Mouse (Mus musculus): Measurements from ENCODE around the gene B3gnt7.
"Not testable (repeated sequence)": the region's sequence is repeated elsewhere in the genome, so short reads cannot be mapped to it uniquely, and the experiment has no call there.

Gene B3gnt7

DNA sequence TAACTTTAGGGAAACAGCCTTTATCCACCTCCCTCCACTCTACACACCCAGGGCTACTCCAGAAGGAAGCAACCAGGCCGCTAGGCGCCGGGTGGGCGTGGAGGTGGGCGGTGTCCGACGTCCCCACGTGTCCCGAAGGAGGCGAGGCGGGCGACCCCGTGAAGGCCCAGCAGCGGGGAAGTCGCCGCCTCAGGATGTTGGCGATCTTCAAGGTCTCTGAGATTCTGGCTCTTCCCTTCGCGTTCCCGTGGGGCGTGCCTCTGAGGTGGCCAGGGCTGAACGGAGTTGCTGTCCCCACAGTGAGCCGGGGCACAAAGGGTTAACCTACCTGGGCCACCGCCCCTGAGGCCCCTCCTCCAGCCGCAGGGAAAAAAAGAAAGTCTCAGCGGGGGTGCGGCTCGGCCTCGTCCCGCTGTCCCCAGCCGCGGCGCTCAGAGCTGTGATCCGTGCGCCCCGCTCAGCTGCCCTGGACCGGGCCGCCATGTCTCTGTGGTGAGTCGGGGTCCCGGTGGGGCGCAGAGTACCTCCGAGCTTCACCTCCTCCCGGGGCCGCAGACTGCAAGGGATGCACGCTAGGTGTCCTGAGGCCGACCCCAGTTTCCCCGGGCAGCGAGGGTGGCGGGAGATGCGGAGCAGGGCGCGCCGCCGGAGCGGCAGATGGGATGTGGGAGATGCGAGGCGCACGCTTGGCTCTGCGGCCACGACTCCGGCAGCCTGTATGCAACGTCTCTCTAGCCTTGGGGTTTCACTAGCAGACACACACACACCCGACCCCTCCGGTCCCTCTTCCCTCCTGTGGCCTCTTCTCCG, 636 bp downstream of the B3gnt7 start:
- DNase-seq, result peak; percentile 22 to 52

DNA sequence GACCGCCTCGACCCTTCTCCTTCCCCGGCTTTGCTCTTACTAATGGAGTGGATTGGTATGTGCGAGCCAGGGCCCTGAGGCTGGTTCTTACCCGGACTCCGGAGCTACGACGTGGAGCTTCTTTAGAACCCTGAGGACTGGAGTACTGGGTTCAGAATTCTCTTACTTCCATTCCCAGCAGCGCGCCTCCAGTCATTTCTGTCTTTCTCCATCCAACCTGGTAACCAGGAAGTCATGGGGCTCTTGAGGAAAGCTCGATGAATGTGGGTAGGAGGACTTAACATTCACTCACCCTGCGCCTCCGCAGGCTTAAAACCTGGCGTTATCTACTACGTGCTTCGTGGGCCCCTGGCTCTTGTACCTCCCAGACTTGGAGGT, 1.2 kb downstream of the B3gnt7 start:
- no peak for DNase-seq

DNA sequence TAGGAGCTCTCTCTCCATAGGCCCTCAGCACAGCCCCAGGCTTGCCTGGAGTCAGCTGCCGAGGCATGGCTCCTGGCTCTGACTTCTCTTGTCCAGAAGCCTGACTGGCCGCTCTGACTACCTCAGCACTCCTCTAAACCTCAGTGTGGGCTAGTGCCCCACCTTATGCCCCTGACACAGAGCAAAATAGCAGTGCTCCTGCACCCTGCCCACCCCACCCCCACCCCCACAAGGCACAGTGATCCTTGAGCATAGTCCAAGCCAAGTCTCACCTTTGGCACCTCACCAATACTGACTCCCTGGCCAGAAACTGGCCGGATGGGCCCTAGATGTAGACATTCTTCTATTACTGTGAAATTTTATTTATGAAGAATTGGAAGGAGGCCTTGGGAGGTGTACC, 4.1 kb downstream of the B3gnt7 start:
- DNase-seq, result no peak

DNA sequence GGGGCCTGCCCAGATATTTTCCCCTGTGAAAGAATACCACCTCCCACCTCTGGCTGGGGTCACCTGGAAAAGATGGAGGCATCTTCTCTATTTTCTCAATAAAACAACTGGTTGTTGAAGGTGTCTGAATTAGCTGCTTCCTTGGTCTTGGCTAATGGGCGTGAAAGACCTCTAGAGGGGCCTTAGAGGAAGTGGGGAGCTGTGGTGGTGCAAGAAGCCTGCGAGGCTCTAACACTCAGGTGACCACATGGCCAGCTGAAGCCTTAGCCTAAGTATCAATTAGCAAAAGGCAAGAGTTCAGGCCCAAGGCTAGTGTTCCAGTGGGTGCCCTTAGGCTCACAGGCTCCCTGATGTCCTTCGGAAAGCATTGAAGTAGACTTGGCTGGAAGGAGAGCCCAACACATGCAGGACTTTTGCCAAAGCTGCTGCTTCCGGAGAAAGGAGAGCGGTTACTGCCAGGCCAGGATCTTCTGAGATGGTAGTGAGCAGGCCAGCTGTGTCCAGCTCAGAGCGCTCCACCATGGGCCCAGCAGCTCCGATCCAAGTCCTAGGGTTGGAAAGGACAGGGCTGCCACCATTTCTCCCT, 4.6 kb downstream of the B3gnt7 start:
- DNase-seq, result no peak

DNA sequence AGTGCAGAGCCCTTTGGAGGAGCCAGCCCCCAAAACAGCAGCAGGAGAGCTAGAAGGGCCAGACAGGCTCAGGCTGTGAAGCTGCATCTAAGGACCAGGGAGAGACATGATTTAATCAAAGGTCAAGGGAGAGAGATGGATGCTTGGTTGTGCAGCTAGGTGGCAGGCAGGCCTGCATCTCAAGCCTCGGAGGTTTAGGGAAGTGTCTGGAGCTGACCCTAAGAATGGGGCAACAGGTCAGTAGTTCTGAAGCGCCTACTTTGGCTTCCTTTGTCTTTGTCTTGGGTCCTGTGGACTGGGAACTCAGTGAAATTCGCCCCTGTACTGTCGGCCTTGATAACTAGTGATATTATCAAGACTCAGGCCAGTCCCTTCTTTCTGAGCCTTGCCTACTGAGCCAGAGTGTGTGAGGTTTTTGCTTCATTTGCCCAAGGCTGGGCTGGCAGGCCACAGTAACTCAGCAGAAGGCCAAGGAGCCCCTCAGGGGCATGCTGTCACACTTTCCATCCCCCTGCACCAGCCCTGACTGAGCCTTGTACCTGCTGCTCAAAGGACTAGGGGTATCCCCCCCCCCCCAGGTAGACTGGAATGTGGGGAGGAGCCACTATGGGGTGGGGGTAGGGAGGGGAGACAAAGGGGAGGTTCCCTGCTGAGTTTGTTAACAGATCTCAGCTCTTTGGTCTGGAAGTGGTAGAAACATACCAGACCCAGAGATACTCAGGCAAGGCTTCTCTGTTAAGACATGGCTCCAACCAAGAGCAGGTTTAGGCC, 5.4 kb downstream of the B3gnt7 start:
- no peak for DNase-seq

DNA sequence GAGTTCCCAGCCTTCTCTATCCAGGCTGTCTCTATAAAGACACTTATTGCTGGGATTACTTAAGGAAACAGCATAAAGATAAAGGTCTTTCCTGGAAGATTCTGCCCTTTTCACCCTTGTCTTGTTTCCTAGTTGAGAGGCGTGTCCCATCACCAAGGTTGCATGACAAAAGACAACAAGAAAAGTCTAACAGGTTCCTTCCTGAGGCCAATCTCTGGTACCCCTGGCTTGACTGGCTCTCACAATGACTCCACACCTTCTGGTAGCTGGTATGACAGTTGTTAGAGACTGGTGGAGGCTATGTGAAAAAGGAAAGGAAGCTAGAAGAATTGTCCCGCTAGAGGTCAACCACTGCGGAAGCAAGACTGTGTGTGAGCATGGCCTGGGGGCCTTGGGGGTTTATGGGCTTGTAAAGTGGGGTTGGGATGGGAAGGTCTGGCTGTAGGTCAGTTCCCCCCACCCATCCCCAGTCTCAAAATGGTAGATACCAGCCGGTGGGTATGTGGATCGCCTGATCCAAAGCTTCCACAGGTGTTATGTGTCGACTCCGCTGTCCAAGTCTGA, 6.7 kb downstream of the B3gnt7 start:
- DNase-seq, result no peak

DNA sequence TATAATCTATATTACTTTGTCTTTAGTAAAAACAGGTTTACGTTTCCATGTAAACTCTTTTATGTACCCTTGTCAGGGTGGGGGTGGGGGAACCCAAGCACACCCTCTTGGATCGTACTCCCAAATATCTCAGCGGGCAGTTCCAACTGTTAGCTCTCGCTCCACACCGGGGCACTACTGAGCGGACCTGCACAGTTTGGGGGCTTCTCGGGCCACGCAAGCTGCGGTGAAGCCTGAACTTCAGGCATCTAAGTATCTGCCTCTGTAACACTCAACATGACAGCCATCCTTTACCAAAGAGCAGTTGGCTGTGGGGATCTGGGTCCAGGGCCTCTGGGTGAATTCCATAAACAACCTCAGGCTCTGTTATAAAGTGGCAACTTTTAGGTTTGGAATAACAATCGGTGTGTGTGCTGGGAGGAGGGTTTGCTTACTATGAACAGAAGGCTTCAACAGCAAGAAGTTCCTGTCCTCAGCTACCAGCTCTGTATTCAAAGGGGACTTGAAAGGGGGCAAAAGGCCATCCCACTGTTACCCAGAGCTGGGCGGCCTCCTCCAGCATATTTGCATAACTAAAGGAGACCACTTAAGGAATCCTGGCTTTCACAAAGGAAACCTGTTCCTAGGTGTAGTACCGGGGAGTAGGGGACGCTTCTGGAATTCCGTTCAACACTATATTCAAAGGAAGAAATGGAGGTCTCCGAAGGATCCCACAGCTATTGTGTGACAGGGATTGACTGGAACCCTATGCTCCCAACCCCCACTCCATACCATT, 8.1 kb downstream of the B3gnt7 start:
- DNase-seq, result no peak

DNA sequence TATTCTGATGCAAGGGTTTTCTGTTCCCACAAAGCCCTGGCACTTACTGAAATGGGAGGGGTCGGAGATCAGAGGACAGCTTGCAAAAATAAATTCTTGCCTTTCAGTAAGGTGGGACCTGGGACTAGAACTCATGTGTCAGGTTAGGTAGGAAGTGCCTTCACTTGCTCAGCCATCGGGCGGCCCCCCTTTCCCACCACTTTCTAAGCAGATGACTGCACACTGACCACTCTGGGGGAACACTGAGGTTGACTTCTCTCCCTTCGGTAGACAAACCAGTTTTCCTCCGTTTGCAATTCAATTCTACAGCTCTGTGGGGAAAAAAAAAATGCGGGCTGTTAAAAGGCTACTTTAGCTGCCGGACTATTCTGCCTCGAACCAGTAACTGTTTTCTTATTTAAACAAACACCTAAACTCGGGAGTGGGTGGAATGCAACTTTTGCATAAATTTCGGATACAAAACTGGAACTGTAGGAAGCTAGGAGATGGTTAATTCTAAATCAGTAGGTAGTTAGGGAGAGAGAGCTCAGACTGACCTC, 8.9 kb downstream of the B3gnt7 start:
- no peak for DNase-seq

DNA sequence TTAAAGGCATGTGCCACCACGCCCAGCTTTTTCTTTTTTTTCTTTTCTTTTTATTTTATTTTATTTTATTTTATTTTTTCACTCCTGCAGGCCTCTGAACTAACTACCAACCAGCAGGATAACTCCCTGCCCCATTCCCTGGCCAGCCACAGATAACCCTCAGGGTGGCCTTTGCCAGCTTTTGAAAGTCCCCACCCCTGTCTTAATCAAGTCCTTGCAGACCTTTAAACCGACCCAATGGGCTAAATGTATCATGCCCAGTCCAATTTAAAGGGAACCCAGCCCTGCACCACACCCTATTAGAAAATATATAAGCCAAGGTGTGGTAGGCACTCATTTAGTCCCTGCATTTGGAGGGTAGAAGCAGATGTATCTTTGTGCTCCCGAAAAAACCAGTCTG, 9.6 kb downstream of the B3gnt7 start:
- no peak for DNase-seq

DNA sequence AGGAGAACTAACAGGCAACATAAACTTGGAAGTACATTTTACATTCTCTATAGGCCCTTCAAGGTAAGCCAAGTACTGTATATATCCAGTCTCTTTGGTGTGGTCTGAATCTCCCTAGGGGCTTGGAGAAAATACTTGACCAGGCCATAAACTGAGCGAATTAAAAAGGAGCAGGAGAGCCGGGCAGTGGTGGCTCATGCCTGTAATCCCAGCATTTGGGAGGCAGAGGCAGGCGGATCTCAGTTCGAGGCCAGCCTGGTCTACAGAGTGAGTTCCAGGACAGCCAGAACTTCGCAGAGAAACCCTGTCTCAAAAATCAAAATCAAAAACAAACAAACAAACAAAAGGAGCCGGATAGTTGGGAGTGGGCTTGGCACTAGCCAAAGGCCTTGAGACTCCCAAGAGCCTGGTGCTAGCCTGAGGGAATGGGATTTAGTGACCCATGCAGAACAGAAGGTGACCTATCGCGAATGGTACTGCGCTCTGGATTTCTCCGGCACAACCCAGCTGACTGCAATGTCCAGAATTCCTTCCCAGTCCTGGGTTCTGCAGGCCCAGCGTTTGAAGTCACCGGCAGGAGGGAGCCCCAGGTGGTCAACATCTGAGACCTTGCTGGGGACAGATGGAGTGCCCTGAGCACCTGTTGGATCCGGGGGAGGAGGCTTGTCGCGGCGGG, 10.6 kb downstream of the B3gnt7 start:
- no peak for DNase-seq

DNA sequence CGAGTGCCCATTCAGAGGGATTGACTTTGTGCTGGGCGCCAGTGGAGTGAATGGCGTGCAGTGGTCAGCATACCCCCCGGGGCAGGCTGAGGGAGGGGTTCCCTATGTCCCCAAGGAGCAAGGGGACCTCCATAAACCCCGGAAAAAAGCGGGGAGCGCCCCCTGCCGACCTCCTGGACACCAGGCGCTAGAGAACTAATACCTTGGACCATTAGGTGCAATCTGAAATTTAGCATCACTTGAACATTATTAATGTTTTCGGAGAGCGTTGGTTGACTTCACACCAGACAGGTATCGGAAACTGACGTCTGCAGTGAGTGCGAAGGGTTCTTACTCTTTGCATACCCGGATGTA, 11.1 kb downstream of the B3gnt7 start:
- peak; percentile 42 to 51 for DNase-seq

DNA sequence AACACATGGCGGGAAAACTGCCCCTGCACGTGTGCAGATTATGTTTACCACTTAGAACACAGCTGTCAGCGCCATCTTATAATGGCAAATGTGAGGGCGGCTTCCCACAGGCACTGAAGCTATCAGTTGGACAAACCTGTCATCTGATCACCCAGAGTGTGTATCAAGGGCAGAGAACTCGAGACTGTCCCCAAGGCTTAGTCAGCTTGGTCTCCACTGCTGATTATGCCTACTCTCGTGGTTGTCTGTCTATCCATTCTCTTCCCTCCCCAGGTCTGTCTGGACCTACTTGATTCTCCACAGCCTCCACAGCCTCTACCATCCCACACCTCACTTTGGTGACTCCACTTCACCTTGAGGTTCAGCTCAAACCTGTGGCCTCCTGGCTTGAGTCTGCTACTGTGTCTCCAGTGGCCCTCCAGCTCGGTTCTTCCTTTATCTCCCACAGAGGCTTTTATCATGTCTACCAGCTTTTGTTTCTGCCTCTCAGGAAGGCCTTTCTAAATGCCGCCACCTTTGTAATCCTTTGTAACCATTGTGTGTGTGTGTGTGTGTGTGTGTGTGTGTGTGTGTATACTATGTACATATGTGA, 18.3 kb downstream of the B3gnt7 start:
- no peak for DNase-seq

DNA sequence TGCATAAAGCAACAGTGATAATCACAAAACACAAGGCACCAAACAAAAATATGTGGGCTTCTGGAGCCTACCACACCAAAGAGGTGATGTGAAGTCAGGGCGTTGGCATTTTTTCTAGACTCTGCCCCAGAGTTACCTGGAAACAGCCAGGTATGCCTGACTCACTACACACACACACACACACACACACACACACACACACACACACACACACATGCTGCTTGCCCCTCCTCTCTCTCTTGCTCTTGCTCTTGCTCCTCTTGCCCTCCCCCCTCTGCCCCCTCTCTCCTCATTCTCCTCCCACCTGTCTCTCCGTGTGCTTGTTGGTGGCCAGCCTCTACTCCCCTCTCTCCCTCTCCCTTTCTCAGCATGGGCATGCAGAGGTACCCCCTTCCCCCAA, 33.7 kb downstream of the B3gnt7 start:
- DNase-seq, result no peak

DNA sequence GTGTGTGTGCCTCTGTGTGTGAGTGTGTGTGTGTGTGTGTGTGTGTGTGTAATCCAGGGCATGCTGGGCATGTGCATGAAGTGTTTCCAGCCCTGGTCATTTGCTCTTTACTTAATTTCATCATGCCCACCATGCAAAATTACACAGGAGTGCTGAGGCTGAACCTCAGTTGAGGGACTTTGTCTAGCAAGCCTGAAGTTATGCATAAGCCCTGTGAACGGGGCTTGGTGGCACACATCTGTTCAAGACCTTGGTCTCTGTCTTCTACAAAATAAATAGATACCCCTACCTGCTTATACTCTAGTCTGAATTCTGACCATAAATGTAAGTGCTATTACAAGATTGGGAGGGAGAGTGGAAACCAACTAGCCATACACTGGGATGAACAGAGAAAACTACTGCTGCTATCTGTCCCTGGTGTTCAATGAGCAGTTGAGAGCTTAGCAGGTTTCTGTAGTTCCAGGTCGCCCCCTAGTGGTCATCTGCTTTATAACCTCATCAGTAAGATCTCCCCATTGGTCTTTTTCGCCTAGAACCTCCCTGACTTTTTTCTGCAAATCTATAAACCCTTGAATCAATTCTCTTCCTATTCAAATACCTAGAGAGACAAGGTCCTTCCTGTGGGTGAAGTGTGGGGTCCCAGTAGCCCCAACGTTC, 36.7 kb downstream of the B3gnt7 start:
- DNase-seq, result peak; percentile 57 to 71

DNA sequence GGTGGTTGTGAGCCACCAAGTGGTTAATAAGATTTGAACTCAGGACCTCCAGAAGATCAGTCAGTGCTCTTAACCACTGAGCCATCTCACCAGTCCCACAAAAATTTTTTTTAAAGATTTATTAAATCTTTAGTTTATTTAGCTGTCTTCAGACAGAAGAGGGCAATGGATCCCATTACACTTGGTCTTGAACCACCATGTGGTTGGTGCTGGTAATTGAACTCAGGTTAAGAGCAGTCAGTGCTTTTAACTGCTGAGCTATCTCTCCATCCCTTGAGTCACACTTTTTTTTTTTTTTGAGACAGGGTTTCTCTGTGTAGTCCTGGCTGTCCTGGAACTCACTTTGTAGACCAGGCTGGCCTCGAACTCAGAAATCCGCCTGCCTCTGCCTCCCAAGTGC, 38.5 kb downstream of the B3gnt7 start:
- not testable (repeated sequence) for DNase-seq

DNA sequence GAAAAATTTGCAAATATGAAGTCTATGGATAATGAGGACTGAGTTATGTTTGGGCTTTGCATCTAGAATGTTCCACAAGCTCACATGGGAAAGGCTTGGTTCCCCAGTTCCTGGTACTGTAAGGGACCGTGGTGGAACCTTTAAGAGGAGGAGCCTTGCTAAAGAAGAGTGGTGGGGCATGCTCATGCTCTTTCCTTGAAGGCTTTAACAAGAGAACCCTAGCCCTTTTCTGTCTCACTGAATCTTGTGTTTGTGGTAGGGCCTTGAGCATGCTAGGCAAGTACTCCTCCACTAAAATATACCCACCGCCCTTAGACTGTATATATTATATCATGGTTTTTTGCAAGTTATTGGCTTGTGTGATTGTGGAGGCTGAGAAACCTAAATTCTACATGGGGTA, 39.7 kb downstream of the B3gnt7 start:
- no peak for DNase-seq

DNA sequence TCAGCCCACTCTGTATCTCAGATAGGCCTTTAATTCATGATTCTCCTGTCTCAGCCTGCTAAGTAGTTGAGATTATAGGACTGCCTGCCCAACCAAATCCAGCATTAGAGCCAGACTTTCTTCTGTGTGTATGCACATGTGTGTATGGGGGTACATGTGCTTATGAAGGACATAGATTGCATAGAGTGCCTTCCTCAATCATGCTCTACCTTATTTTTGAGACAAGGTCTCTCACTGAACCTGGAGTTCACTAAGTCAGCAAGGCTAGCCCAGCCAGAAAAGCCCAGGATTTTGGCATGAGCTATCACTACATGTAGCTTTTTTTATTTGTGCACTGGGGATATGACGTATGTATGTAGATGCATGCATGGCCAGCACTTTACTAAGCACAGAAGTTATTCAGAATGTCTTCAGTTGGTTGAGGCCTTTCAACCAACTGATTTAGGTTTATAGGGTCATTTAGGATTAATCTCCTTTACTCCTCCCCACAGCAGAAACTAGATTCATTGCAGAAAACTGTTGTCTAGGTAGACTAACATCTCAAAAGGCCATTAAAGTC, 40.5 kb downstream of the B3gnt7 start:
- DNase-seq, result no peak

DNA sequence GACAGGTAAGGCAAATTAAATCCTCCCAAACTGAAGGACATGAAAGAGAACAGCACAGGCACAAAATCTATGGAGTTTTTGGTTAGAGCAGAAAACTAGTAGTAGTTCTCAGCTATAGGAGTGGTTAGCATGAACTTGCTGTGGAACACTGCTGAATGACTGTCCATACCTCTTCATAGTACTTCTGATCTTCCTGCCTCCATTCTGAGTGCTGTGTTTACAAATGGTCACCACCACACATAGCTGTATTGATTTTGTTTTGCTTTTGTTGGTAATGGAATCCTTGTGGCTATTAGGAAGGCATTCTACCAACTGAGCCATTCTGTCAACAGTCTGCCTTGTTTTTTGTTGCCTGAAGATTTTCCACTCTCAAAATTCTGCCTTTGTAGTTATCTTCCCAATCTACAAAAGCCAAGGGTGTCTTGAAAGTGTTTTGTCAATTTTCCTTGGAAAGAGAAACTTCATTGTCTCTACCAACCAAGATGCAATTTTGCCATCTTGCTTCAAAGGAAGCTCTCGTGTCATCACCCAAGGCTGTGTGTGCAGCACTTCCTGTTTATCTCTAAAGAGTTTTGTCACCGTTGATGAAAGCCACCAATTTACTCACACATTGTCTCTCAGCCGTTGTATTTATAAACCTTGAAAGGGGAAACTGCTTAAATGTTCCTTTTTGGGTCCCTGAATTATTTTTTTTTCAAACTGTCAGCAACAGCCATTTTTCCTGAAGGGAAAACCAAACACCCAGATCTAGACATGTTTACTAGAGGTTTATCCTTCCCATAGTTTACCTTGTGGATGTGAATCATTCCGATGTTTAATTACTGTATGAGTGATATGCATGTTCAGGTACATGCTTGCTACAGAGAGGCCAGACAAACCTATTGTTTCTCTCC, 41.6 kb downstream of the B3gnt7 start:
- DNase-seq, result peak in 1 of 2 experiments; percentile 38

DNA sequence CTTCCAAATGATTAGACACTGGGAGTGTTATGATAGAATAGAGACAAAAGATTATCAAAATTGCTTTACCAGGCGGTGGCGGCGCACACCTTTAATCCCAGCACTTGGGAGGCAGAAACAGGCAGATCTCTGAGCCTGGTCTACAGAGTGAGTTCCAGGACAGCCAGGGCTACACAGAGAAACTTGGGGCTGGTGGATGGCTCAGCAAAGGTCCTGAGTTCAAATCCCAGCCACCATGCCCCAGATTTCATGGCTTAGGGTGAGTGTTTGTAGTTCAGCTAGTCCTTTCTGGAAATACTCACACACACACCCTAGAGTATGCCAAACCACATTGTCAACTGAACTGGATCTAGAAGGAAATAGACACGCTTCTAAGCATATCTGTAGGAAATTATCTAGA, 42.4 kb downstream of the B3gnt7 start:
- peak in 1 of 2 experiments; percentile 20 for DNase-seq

DNA sequence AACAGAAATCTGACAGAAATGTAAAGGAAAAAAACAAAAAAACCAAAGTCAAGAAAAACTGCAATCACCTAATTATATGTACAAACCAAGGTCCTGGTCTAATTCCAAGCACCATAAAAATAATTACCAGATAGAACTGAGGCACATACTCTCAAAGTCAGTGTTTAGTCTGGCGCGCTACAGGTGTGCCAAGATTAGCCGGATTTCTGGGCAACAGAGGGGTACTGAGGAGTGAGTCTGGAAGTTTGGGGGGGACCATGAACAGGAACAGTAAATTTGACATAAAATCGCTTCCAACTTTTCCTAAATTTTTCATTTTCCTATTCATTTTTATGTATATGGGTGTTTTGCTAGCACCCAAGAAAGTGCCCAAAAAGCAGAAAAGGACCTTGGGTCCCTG, 43.3 kb downstream of the B3gnt7 start:
- no peak for DNase-seq
